Mouse (Mus musculus): ENCODE results near the gene Dbn1. TPM values are rescaled to one million over a fixed set of nuclear protein-coding genes. Genes with fewer than 3 reads are reported as not detected.
A peak's percentile ranks its signal among the peaks of the same experiment; 100 is the strongest.

The Dbn1 gene
- polyA plus RNA-seq, 1 experiment from 2014 or later: 406 TPM

- DNase-seq (ENCODE audit: low spot score): no peak
- no peaks in the 10 kb centered on the region for H3K9me3 ChIP-seq (ENCODE audit: control insufficient read depth, low read length)
- no peak overlapping the region for H3K9ac ChIP-seq
- no peak overlapping the region for H3K27ac ChIP-seq
- no peak overlapping the region for H3K4me3 ChIP-seq (replicated peaks; ENCODE audit: low read length)
- H3K27me3 ChIP-seq (ENCODE audit: control insufficient read depth, insufficient read depth, low read length): no peaks in the 10 kb centered on the region
- no peak for ATAC-seq (ENCODE audit: low FRiP score)
- H3K4me1 ChIP-seq (replicated peaks; ENCODE audit: control insufficient read depth, insufficient read depth, low read length): no peaks in the 10 kb centered on the region
- 81% methylated on average over 15 of the region's 16 CpGs for WGBS
- H3K4me2 ChIP-seq (replicated peaks): no peak overlapping the region
- H3K36me3 ChIP-seq (replicated peaks; ENCODE audit: control insufficient read depth, insufficient read depth): peaks cover 22% of the 10 kb centered on the region
These were observed 38.0 kb upstream of the Dbn1 start for GRCm38 (mm10) chr13:55525733-55526553.

- H3K36me3 ChIP-seq (replicated peaks; ENCODE audit: control insufficient read depth, insufficient read depth): peaks cover 5% of the 10 kb centered on the region; the same call in 1 of the 2 replicates
- H3K27me3 ChIP-seq (ENCODE audit: control insufficient read depth, insufficient read depth, low read length): no peaks in the 10 kb centered on the region
- no peak overlapping the region for H3K4me2 ChIP-seq (replicated peaks)
- DNase-seq (ENCODE audit: low spot score) (no peak), ATAC-seq (ENCODE audit: low FRiP score) (no peak)
- no peaks in the 10 kb centered on the region for H3K9me3 ChIP-seq (ENCODE audit: control insufficient read depth, low read length)
- no peak overlapping the region for H3K27ac ChIP-seq
- 92% methylated on average over 23 of the region's 23 CpGs for WGBS
- H3K9ac ChIP-seq: no peak overlapping the region
- H3K4me1 ChIP-seq (replicated peaks; ENCODE audit: control insufficient read depth, insufficient read depth, low read length): no peaks in the 10 kb centered on the region
- no peak overlapping the region for H3K4me3 ChIP-seq (replicated peaks; ENCODE audit: low read length)
These were observed 36.2 kb upstream of the Dbn1 start for GRCm38 (mm10) chr13:55523951-55524600.

DNA sequence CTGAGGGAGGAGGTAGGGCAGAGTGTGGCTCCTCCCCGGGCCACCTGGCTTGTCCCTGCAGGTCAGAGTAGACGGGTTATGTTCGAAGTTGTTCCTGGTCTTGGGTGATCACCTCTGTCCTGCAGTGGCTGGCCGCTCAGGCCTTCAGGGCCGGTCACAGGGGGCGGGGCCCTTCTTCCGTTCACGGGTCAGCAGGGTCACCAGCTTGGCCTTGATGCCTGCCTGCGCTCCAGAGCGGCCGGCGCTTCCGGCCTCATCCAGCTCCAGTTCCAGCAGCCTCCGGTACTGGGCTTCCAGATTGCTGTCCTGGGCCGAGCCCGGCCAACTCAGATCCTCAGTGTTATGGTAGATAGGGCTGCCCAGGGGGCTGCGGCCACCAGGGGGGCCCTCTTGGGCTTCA is 35.4 kb upstream of the Dbn1 start:
- Histone ChIP-seq H3K9ac (no peak overlapping the region), H3K36me3 (replicated peaks; ENCODE audit: control insufficient read depth, insufficient read depth) (no peaks in the 10 kb centered on the region), H3K4me3 (replicated peaks; ENCODE audit: low read length) (no peak overlapping the region), H3K27me3 (ENCODE audit: control insufficient read depth, insufficient read depth, low read length) (no peaks in the 10 kb centered on the region), H3K4me1 (replicated peaks; ENCODE audit: control insufficient read depth, insufficient read depth, low read length) (no peaks in the 10 kb centered on the region), H3K4me2 (replicated peaks) (no peak overlapping the region), H3K9me3 (ENCODE audit: control insufficient read depth, low read length) (no peaks in the 10 kb centered on the region), H3K27ac (no peak overlapping the region)
- DNase-seq (ENCODE audit: low spot score): no peak
- whole genome bisulfite sequencing: 68% methylated on average over 17 of the region's 17 CpGs
- ATAC-seq (ENCODE audit: low FRiP score): no peak

GRCm38 (mm10) chr13:55522730-55523129 is 34.8 kb upstream of the Dbn1 start:
- Histone ChIP-seq H3K9ac (no peak overlapping the region), H3K36me3 (replicated peaks; ENCODE audit: control insufficient read depth, insufficient read depth) (no peaks in the 10 kb centered on the region), H3K4me1 (replicated peaks; ENCODE audit: control insufficient read depth, insufficient read depth, low read length) (no peaks in the 10 kb centered on the region), H3K4me2 (replicated peaks) (no peak overlapping the region), H3K27me3 (ENCODE audit: control insufficient read depth, insufficient read depth, low read length) (no peaks in the 10 kb centered on the region), H3K27ac (no peak overlapping the region), H3K9me3 (ENCODE audit: control insufficient read depth, low read length) (no peaks in the 10 kb centered on the region), H3K4me3 (replicated peaks; ENCODE audit: low read length) (no peak overlapping the region)
- no peak for DNase-seq (ENCODE audit: low spot score)
- ATAC-seq (ENCODE audit: low FRiP score): no peak
- WGBS: 68% methylated on average over 8 of the region's 8 CpGs

DNA sequence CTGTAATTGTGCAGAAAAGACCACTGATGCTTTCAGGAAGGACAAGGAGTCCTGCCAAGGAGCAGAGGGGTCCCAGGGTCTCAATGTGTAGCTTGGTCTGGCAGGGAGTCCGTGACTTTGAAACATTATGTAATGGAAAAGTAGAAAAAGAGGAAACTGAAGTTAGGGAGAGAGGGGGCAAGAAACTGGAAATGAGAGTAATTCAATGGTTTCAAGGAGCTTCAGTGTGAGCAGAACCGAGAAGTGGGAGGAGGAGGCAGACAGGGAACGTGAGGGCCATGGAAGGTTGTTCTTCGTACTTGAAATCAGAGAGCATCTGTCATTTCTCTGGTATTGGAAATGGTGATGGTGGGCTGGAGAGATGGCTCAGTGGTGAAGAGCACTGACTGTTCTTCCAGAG is 31.7 kb upstream of the Dbn1 start:
- ATAC-seq (ENCODE audit: low FRiP score): no peak
- 83% methylated on average over 4 of the region's 4 CpGs for WGBS

GRCm38 (mm10) chr13:55516955-55517354 is 29.0 kb upstream of the Dbn1 start:
- Histone ChIP-seq H3K27ac (no peak overlapping the region), H3K9me3 (ENCODE audit: control insufficient read depth, low read length) (no peaks in the 10 kb centered on the region), H3K4me1 (replicated peaks; ENCODE audit: control insufficient read depth, insufficient read depth, low read length) (peaks cover 14% of the 10 kb centered on the region), H3K27me3 (ENCODE audit: control insufficient read depth, insufficient read depth, low read length) (no peaks in the 10 kb centered on the region), H3K4me2 (replicated peaks) (no peak overlapping the region), H3K36me3 (replicated peaks; ENCODE audit: control insufficient read depth, insufficient read depth) (no peaks in the 10 kb centered on the region), H3K9ac (no peak overlapping the region), H3K4me3 (replicated peaks; ENCODE audit: low read length) (no peak overlapping the region)
- ATAC-seq (ENCODE audit: low FRiP score) (no peak), DNase-seq (ENCODE audit: low spot score) (peak; percentile 91)
- WGBS: 6% methylated on average over 5 of the region's 5 CpGs

More for the DNA sequence above, 31.7 kb upstream of the Dbn1 start:
- Histone ChIP-seq H3K4me2 (replicated peaks) (no peak overlapping the region), H3K27me3 (ENCODE audit: control insufficient read depth, insufficient read depth, low read length) (no peaks in the 10 kb centered on the region), H3K9me3 (ENCODE audit: control insufficient read depth, low read length) (no peaks in the 10 kb centered on the region), H3K36me3 (replicated peaks; ENCODE audit: control insufficient read depth, insufficient read depth) (no peaks in the 10 kb centered on the region), H3K4me3 (replicated peaks; ENCODE audit: low read length) (no peak overlapping the region), H3K27ac (no peak overlapping the region), H3K9ac (no peak overlapping the region), H3K4me1 (replicated peaks; ENCODE audit: control insufficient read depth, insufficient read depth, low read length) (no peaks in the 10 kb centered on the region)
- DNase-seq (ENCODE audit: low spot score): no peak

DNA sequence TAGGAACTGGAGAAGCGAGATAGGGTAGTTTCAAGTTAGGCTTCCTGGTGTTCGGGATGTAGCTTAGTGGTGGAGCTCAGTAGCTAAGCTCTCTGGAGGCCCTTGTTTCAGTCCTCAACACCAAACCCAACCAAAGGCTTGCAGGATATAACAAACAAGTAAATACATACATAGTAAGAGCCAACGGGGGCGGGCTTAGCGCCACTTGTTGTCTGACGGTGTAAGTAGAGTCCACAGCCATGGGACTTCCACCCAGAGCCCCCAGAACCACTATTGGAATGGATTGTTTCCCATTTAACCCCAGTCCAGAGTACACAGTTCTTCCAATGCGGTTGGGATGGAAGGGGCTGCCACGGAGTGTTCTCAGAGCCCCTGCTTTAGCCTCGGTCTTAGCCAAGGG is 25.9 kb upstream of the Dbn1 start:
- no peaks in the 10 kb centered on the region for H3K27me3 ChIP-seq (ENCODE audit: control insufficient read depth, insufficient read depth, low read length)
- no peaks in the 10 kb centered on the region for H3K9me3 ChIP-seq (ENCODE audit: control insufficient read depth, low read length)
- DNase-seq (ENCODE audit: low spot score) (no peak), ATAC-seq (ENCODE audit: low FRiP score) (no peak)
- peaks cover 31% of the 10 kb centered on the region for H3K4me1 ChIP-seq (replicated peaks; ENCODE audit: control insufficient read depth, insufficient read depth, low read length)
- peak overlapping the region; percentile 85 for H3K4me3 ChIP-seq (replicated peaks; ENCODE audit: low read length)
- H3K27ac ChIP-seq: peak overlapping the region; percentile 86; the same call in 1 of the 2 replicates
- H3K4me2 ChIP-seq (replicated peaks): peak overlapping the region; percentile 78
- H3K36me3 ChIP-seq (replicated peaks; ENCODE audit: control insufficient read depth, insufficient read depth): peaks cover 12% of the 10 kb centered on the region
- 39% methylated on average over 9 of the region's 9 CpGs for WGBS
- H3K9ac ChIP-seq: peak overlapping the region; percentile 93

DNA sequence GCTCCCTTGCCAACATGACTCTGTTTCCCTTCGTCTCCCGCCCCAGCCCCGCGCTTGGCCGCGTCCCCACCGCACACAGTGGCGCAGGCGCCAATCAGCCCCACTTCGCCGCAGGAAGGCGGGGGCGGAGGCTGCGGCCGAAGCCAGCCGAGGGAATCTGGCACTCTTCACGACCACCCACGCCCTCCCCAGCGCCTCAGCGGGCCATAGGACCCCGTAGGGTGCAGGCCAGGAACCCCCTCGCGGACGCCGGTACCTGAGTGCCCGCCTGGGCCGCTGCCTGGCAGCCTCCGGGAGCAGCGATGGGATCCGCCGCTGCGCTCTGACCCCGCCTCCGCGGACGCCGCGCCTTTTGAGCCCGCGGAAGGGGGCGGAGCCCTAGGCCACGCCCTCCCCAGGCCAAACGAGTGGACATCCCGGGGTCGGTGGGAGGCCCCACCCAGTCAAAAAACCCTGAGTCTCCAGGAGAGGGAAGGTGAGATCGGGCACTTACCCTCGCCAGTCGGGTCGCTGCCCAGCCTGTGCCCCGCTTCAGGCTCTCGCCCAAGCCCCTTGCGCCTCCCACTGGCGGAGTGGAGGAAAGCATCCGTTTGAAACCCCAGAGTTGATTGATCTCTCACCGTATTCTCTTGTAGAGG is 25.3 kb upstream of the Dbn1 start, which contains the start of gene Pdlim7:
Gene Pdlim7, minus strand, starts transcription at position 566 of the 638 bp plus-strand sequence.
- Histone ChIP-seq H3K27me3 (ENCODE audit: control insufficient read depth, insufficient read depth, low read length) (no peaks in the 10 kb centered on the region), H3K4me3 (replicated peaks; ENCODE audit: low read length) (peak within 1 kb of the TSS; percentile 85), H3K36me3 (replicated peaks; ENCODE audit: control insufficient read depth, insufficient read depth) (peaks cover 18% of the 10 kb centered on the region), H3K27ac (peak within 1 kb of the TSS; percentile 86), H3K9me3 (ENCODE audit: control insufficient read depth, low read length) (no peaks in the 10 kb centered on the region), H3K9ac (peak within 1 kb of the TSS; percentile 93), H3K4me2 (replicated peaks) (peak within 1 kb of the TSS; percentile 78), H3K4me1 (replicated peaks; ENCODE audit: control insufficient read depth, insufficient read depth, low read length) (peaks cover 31% of the 10 kb centered on the region)
- under 1% methylated on average over 53 of the region's 55 CpGs for WGBS
- ATAC-seq (ENCODE audit: low FRiP score): peak; percentile 79
- peak; percentile 82 for DNase-seq (ENCODE audit: low spot score)

- no peaks in the 10 kb centered on the region for H3K27me3 ChIP-seq (ENCODE audit: control insufficient read depth, insufficient read depth, low read length)
- 1% methylated on average over 25 of the region's 25 CpGs for WGBS
- peaks cover 25% of the 10 kb centered on the region for H3K36me3 ChIP-seq (replicated peaks; ENCODE audit: control insufficient read depth, insufficient read depth)
- ATAC-seq (ENCODE audit: low FRiP score) (peak; percentile 32), DNase-seq (ENCODE audit: low spot score) (no peak)
- peak overlapping the region; percentile 78 for H3K4me2 ChIP-seq (replicated peaks)
- H3K9me3 ChIP-seq (ENCODE audit: control insufficient read depth, low read length): no peaks in the 10 kb centered on the region
- peak overlapping the region; percentile 93 for H3K9ac ChIP-seq
- peak overlapping the region; percentile 86 for H3K27ac ChIP-seq
- H3K4me3 ChIP-seq (replicated peaks; ENCODE audit: low read length): peak overlapping the region; percentile 85
- peaks cover 31% of the 10 kb centered on the region for H3K4me1 ChIP-seq (replicated peaks; ENCODE audit: control insufficient read depth, insufficient read depth, low read length)
These were observed 24.6 kb upstream of the Dbn1 start for GRCm38 (mm10) chr13:55512379-55513031.

Measured in hindbrain, embryonic 14.5 days (tissue).